Mouse (Mus musculus) testis, adult 2 months (tissue): ENCODE results near the gene Pds5b.

Experiments
- CTCF ChIP-seq: fragments of 200-500 bp; IDR thresholded peaks from 2 replicates; pipeline ENCODE4 v1.5.1; 2012; ENCODE audit warnings: low read depth, mild to moderate bottlenecking, inconsistent platforms, low read length, moderate library complexity; ENCODE audit not compliant: control insufficient read depth, insufficient read depth, insufficient replicate concordance
- POLR2A ChIP-seq: fragments of 200-500 bp; IDR thresholded peaks from 2 replicates; pipeline ENCODE4 v1.6.1; 2012; ENCODE audit warnings: low read depth, mild to moderate bottlenecking, inconsistent platforms, low read length, moderate library complexity; ENCODE audit not compliant: control insufficient read depth

DNA sequence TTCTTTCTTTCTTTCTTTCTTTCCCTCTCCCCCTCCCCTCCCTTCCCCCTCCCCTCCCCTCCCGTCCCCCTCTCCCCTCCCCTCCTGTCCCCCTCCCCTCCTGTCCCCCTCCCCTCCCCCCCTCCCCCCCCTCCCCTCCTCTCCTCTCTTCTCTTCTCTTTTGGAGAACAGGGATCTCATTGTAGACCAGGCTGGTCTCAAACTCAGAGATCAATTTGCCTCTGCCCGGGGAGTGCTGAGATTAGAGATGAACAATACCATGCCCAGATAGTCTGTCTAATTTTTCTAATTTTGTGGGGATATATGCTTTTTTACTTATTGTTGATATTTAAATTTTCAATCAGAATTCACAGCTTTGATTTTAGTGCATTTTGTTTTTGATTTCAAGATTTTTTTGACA, 67.1 kb downstream of the Pds5b start:
- TF ChIP-seq POLR2A = no peak
- no peak for TF ChIP-seq CTCF
